Mouse (Mus musculus): ENCODE measurements around the gene Usp44. TPM values are rescaled to one million over a fixed set of nuclear protein-coding genes. Genes with fewer than 3 reads are reported as not detected.

Usp44 gene
- polyA plus RNA-seq, 1 experiment from 2014 or later, result 1.1 TPM

GRCm38 (mm10) chr10:93885839-93886477 lies 54.6 kb downstream of the Usp44 start:
- Histone ChIP-seq H3K9me3 (ENCODE audit: low read length) (no peaks in the 10 kb centered on the region), H3K4me2 (replicated peaks; ENCODE audit: low read depth, low read length) (no peak overlapping the region), H3K4me1 (ENCODE audit: insufficient read depth, low read length) (peaks cover 16% of the 10 kb centered on the region), H3K4me3 (ENCODE audit: low read length) (no peak overlapping the region), H3K36me3 (ENCODE audit: insufficient read depth, low read length) (peaks cover 37% of the 10 kb centered on the region), H3K27me3 (ENCODE audit: insufficient read depth, low read length) (no peaks in the 10 kb centered on the region), H3K27ac (ENCODE audit: low read length) (no peak overlapping the region), H3K9ac (replicated peaks; ENCODE audit: low read length) (no peak overlapping the region)
- 91% methylated on average over 14 of the region's 14 CpGs for WGBS
- ATAC-seq (ENCODE audit: low FRiP score, low TSS enrichment), result no peak

- H3K27ac ChIP-seq (ENCODE audit: low read length), result no peak overlapping the region
- ATAC-seq (ENCODE audit: low FRiP score, low TSS enrichment), result no peak
- peak overlapping the region; percentile 64 for H3K4me2 ChIP-seq (replicated peaks; ENCODE audit: low read depth, low read length)
These were observed 57.2 kb downstream of the Usp44 start for GRCm38 (mm10) chr10:93888590-93888934.

GRCm38 (mm10) chr10:93888935-93889578 lies 57.7 kb downstream of the Usp44 start:
- peak; percentile 79 for ATAC-seq (ENCODE audit: low FRiP score, low TSS enrichment)
- Histone ChIP-seq H3K9ac (replicated peaks; ENCODE audit: low read length) (peak overlapping the region; percentile 88), H3K27ac (ENCODE audit: low read length) (peak overlapping the region; percentile 89), H3K9me3 (ENCODE audit: low read length) (no peaks in the 10 kb centered on the region), H3K4me1 (ENCODE audit: insufficient read depth, low read length) (peaks cover 16% of the 10 kb centered on the region), H3K36me3 (ENCODE audit: insufficient read depth, low read length) (peaks cover 26% of the 10 kb centered on the region), H3K4me2 (replicated peaks; ENCODE audit: low read depth, low read length) (peak overlapping the region; percentile 64), H3K4me3 (ENCODE audit: low read length) (peak overlapping the region; percentile 70), H3K27me3 (ENCODE audit: insufficient read depth, low read length) (no peaks in the 10 kb centered on the region)
- WGBS, result under 1% methylated on average over 37 of the region's 38 CpGs

More at GRCm38 (mm10) chr10:93888590-93888934, 57.2 kb downstream of the Usp44 start:
- Histone ChIP-seq H3K27me3 (ENCODE audit: insufficient read depth, low read length) (no peaks in the 10 kb centered on the region), H3K9ac (replicated peaks; ENCODE audit: low read length) (peak overlapping the region; percentile 88), H3K36me3 (ENCODE audit: insufficient read depth, low read length) (peaks cover 30% of the 10 kb centered on the region), H3K4me1 (ENCODE audit: insufficient read depth, low read length) (peaks cover 16% of the 10 kb centered on the region), H3K4me3 (ENCODE audit: low read length) (peak overlapping the region; percentile 70), H3K9me3 (ENCODE audit: low read length) (no peaks in the 10 kb centered on the region)
- WGBS, result 13% methylated on average over 10 of the region's 10 CpGs

GRCm38 (mm10) chr10:93889579-93889950 lies 58.2 kb downstream of the Usp44 start:
- peak overlapping the region; percentile 88 for H3K9ac ChIP-seq (replicated peaks; ENCODE audit: low read length)
- H3K36me3 ChIP-seq (ENCODE audit: insufficient read depth, low read length), result peaks cover 25% of the 10 kb centered on the region
- ATAC-seq (ENCODE audit: low FRiP score, low TSS enrichment), result peak; percentile 99
- WGBS, result under 1% methylated on average over 25 of the region's 30 CpGs
- H3K4me2 ChIP-seq (replicated peaks; ENCODE audit: low read depth, low read length), result peak overlapping the region; percentile 64
- peak overlapping the region; percentile 70 for H3K4me3 ChIP-seq (ENCODE audit: low read length)
- H3K27me3 ChIP-seq (ENCODE audit: insufficient read depth, low read length), result no peaks in the 10 kb centered on the region
- peak overlapping the region; percentile 89 for H3K27ac ChIP-seq (ENCODE audit: low read length)
- no peaks in the 10 kb centered on the region for H3K9me3 ChIP-seq (ENCODE audit: low read length)
- peaks cover 16% of the 10 kb centered on the region for H3K4me1 ChIP-seq (ENCODE audit: insufficient read depth, low read length)

- WGBS, result under 1% methylated on average over 22 of the region's 22 CpGs
- no peaks in the 10 kb centered on the region for H3K9me3 ChIP-seq (ENCODE audit: low read length)
- peaks cover 21% of the 10 kb centered on the region for H3K36me3 ChIP-seq (ENCODE audit: insufficient read depth, low read length)
- peak overlapping the region; percentile 64 for H3K4me2 ChIP-seq (replicated peaks; ENCODE audit: low read depth, low read length)
- H3K4me1 ChIP-seq (ENCODE audit: insufficient read depth, low read length), result peaks cover 16% of the 10 kb centered on the region
- H3K4me3 ChIP-seq (ENCODE audit: low read length), result peak overlapping the region; percentile 70
- no peaks in the 10 kb centered on the region for H3K27me3 ChIP-seq (ENCODE audit: insufficient read depth, low read length)
- peak; percentile 5; the same call in 1 of the 2 replicates for ATAC-seq (ENCODE audit: low FRiP score, low TSS enrichment)
- H3K27ac ChIP-seq (ENCODE audit: low read length), result peak overlapping the region; percentile 48; the same call in 1 of the 2 replicates
- H3K9ac ChIP-seq (replicated peaks; ENCODE audit: low read length), result peak overlapping the region; percentile 88
These were observed 58.6 kb downstream of the Usp44 start for GRCm38 (mm10) chr10:93889976-93890375.

- 72% methylated on average over 4 of the region's 4 CpGs for WGBS
- Histone ChIP-seq H3K9ac (replicated peaks; ENCODE audit: low read length) (no peak overlapping the region), H3K36me3 (ENCODE audit: insufficient read depth, low read length) (peaks cover 15% of the 10 kb centered on the region), H3K4me3 (ENCODE audit: low read length) (no peak overlapping the region), H3K4me1 (ENCODE audit: insufficient read depth, low read length) (peaks cover 16% of the 10 kb centered on the region), H3K9me3 (ENCODE audit: low read length) (no peaks in the 10 kb centered on the region), H3K27ac (ENCODE audit: low read length) (no peak overlapping the region), H3K4me2 (replicated peaks; ENCODE audit: low read depth, low read length) (peak overlapping the region; percentile 64), H3K27me3 (ENCODE audit: insufficient read depth, low read length) (no peaks in the 10 kb centered on the region)
- no peak for ATAC-seq (ENCODE audit: low FRiP score, low TSS enrichment)
These were observed 59.2 kb downstream of the Usp44 start for GRCm38 (mm10) chr10:93890565-93890964.

- Histone ChIP-seq H3K27me3 (ENCODE audit: insufficient read depth, low read length) (no peaks in the 10 kb centered on the region), H3K4me1 (ENCODE audit: insufficient read depth, low read length) (peaks cover 16% of the 10 kb centered on the region), H3K4me2 (replicated peaks; ENCODE audit: low read depth, low read length) (no peak overlapping the region), H3K4me3 (ENCODE audit: low read length) (no peak overlapping the region), H3K36me3 (ENCODE audit: insufficient read depth, low read length) (peaks cover 10% of the 10 kb centered on the region; the same call in 1 of the 2 replicates), H3K9me3 (ENCODE audit: low read length) (no peaks in the 10 kb centered on the region), H3K9ac (replicated peaks; ENCODE audit: low read length) (no peak overlapping the region), H3K27ac (ENCODE audit: low read length) (no peak overlapping the region)
- WGBS, result 93% methylated on average over 1 of the region's 1 CpGs
- ATAC-seq (ENCODE audit: low FRiP score, low TSS enrichment), result no peak
These were observed 59.7 kb downstream of the Usp44 start for GRCm38 (mm10) chr10:93891031-93891430.

GRCm38 (mm10) chr10:93892551-93892950 lies 61.2 kb downstream of the Usp44 start:
- WGBS, result 88% methylated on average over 4 of the region's 4 CpGs
- H3K27me3 ChIP-seq (ENCODE audit: insufficient read depth, low read length), result no peaks in the 10 kb centered on the region
- no peak overlapping the region for H3K4me3 ChIP-seq (ENCODE audit: low read length)
- no peak overlapping the region for H3K4me2 ChIP-seq (replicated peaks; ENCODE audit: low read depth, low read length)
- no peak overlapping the region for H3K9ac ChIP-seq (replicated peaks; ENCODE audit: low read length)
- peaks cover 15% of the 10 kb centered on the region for H3K4me1 ChIP-seq (ENCODE audit: insufficient read depth, low read length)
- no peaks in the 10 kb centered on the region for H3K36me3 ChIP-seq (ENCODE audit: insufficient read depth, low read length)
- H3K27ac ChIP-seq (ENCODE audit: low read length), result no peak overlapping the region
- ATAC-seq (ENCODE audit: low FRiP score, low TSS enrichment), result no peak
- H3K9me3 ChIP-seq (ENCODE audit: low read length), result no peaks in the 10 kb centered on the region

- no peak for ATAC-seq (ENCODE audit: low FRiP score, low TSS enrichment)
- 75% methylated on average over 7 of the region's 7 CpGs for whole genome bisulfite sequencing
- Histone ChIP-seq H3K4me3 (ENCODE audit: low read length) (no peak within 1 kb of the TSS), H3K9ac (replicated peaks; ENCODE audit: low read length) (no peak within 1 kb of the TSS), H3K9me3 (ENCODE audit: low read length) (no peaks in the 10 kb centered on the region), H3K27me3 (ENCODE audit: insufficient read depth, low read length) (no peaks in the 10 kb centered on the region), H3K36me3 (ENCODE audit: insufficient read depth, low read length) (no peaks in the 10 kb centered on the region), H3K4me2 (replicated peaks; ENCODE audit: low read depth, low read length) (no peak within 1 kb of the TSS), H3K4me1 (ENCODE audit: insufficient read depth, low read length) (no peaks in the 10 kb centered on the region), H3K27ac (ENCODE audit: low read length) (no peak within 1 kb of the TSS)
These were observed 65.8 kb downstream of the Usp44 start, which contains the start of gene Metap2 for GRCm38 (mm10) chr10:93897043-93897646. Metap2 (minus strand) TSS chr10:93897093.

- H3K4me2 ChIP-seq (replicated peaks; ENCODE audit: low read depth, low read length), result no peak overlapping the region
- H3K4me1 ChIP-seq (ENCODE audit: insufficient read depth, low read length), result no peaks in the 10 kb centered on the region
- 31% methylated on average over 2 of the region's 2 CpGs for WGBS
- H3K27ac ChIP-seq (ENCODE audit: low read length), result no peak overlapping the region
- no peak overlapping the region for H3K9ac ChIP-seq (replicated peaks; ENCODE audit: low read length)
- no peak overlapping the region for H3K4me3 ChIP-seq (ENCODE audit: low read length)
- peak; percentile 63; the same call in 1 of the 2 replicates for ATAC-seq (ENCODE audit: low FRiP score, low TSS enrichment)
- no peaks in the 10 kb centered on the region for H3K36me3 ChIP-seq (ENCODE audit: insufficient read depth, low read length)
- no peaks in the 10 kb centered on the region for H3K27me3 ChIP-seq (ENCODE audit: insufficient read depth, low read length)
- no peaks in the 10 kb centered on the region for H3K9me3 ChIP-seq (ENCODE audit: low read length)
These were observed 67.9 kb downstream of the Usp44 start for GRCm38 (mm10) chr10:93899303-93899702.

Measured in kidney, embryonic 16.5 days (tissue).